Mouse (Mus musculus) frontal cortex, adult (tissue): ENCODE measurements around the gene Robo2.

Source experiments
- ATAC-seq: cut with Nextera tagmentation; 2 replicates; pipeline ENCODE4 v1.9.2; 2017; ENCODE audit warnings: mild to moderate bottlenecking, moderate library complexity, mixed read lengths; ENCODE audit not compliant: low TSS enrichment

The Robo2 gene

GRCm38 (mm10) chr16:74321666-74322371, 89.8 kb downstream of the Robo2 start:
- ATAC-seq, result no peak

GRCm38 (mm10) chr16:74316150-74316549, 95.5 kb downstream of the Robo2 start:
- peak; percentile 56 for ATAC-seq

GRCm38 (mm10) chr16:74313222-74313621, 98.4 kb downstream of the Robo2 start:
- no peak for ATAC-seq

- no peak for ATAC-seq
Observed at GRCm38 (mm10) chr16:74307543-74307887, 104.1 kb downstream of the Robo2 start.

- ATAC-seq, result no peak
Observed at GRCm38 (mm10) chr16:74306876-74307542, 104.6 kb downstream of the Robo2 start.

- ATAC-seq, result peak; percentile 69; the same call in 1 of the 2 replicates
Observed at GRCm38 (mm10) chr16:74287878-74288277, 123.7 kb downstream of the Robo2 start.

GRCm38 (mm10) chr16:74282549-74282948, 129.1 kb downstream of the Robo2 start:
- ATAC-seq, result no peak

GRCm38 (mm10) chr16:74276855-74277573, 134.6 kb downstream of the Robo2 start:
- no peak for ATAC-seq

- no peak for ATAC-seq
Observed at GRCm38 (mm10) chr16:74274596-74274995, 137.0 kb downstream of the Robo2 start.

GRCm38 (mm10) chr16:74272993-74273392, 138.6 kb downstream of the Robo2 start:
- ATAC-seq, result peak; percentile 82

GRCm38 (mm10) chr16:74258241-74258640, 153.4 kb downstream of the Robo2 start:
- ATAC-seq, result peak; percentile 89

GRCm38 (mm10) chr16:74244452-74244851, 167.2 kb downstream of the Robo2 start:
- ATAC-seq, result no peak

- ATAC-seq, result peak; percentile 86
Observed at GRCm38 (mm10) chr16:74241534-74241933, 170.1 kb downstream of the Robo2 start.

- no peak for ATAC-seq
Observed at GRCm38 (mm10) chr16:74237411-74237930, 174.2 kb downstream of the Robo2 start.

GRCm38 (mm10) chr16:74234393-74235059, 177.1 kb downstream of the Robo2 start:
- ATAC-seq, result no peak

GRCm38 (mm10) chr16:74233596-74233995, 178.0 kb downstream of the Robo2 start:
- ATAC-seq, result no peak

GRCm38 (mm10) chr16:74227285-74227684, 184.3 kb downstream of the Robo2 start:
- ATAC-seq, result no peak

GRCm38 (mm10) chr16:74225423-74226272, 186.0 kb downstream of the Robo2 start:
- no peak for ATAC-seq

- ATAC-seq, result no peak
Observed at GRCm38 (mm10) chr16:74222501-74222900, 189.1 kb downstream of the Robo2 start.

GRCm38 (mm10) chr16:74216879-74217415, 194.7 kb downstream of the Robo2 start:
- no peak for ATAC-seq

GRCm38 (mm10) chr16:74215791-74216190, 195.8 kb downstream of the Robo2 start:
- no peak for ATAC-seq
